Mouse (Mus musculus) CH12.LX (cell line): ENCODE measurements around the gene Cox8c.

Experiments used
- CHD2 ChIP-seq: IDR thresholded peaks from 2 replicates; pipeline ENCODE4 v1.6.1; 2011; ENCODE audit warnings: low read length, improper control_type of control experiment
- CTCF ChIP-seq, 2 experiments: IDR thresholded peaks in 1 of 2; conservative IDR thresholded peaks in 1 of 2; 2 replicates each; pipeline ENCODE4 v1.5.1; 2011 to 2012; ENCODE audit warnings: low read depth in 2 of 2, low read length in 2 of 2, improper control_type of control experiment in 1 of 2, inconsistent platforms in 1 of 2, mild to moderate bottlenecking in 1 of 2, moderate library complexity in 1 of 2
- EP300 ChIP-seq: IDR thresholded peaks from 2 replicates; pipeline ENCODE4 v1.6.1; 2011; ENCODE audit warnings: low read length, improper control_type of control experiment
- ETS1 ChIP-seq: conservative IDR thresholded peaks from 2 replicates; pipeline ENCODE4 v1.6.1; 2012; ENCODE audit warnings: low read depth, mild to moderate bottlenecking, inconsistent platforms, low read length, improper control_type of control experiment, moderate library complexity
- IRF4 ChIP-seq: IDR thresholded peaks from 2 replicates; pipeline ENCODE4 v1.6.1; 2014; ENCODE audit warnings: low read depth, mild to moderate bottlenecking, inconsistent platforms, low read length, improper control_type of control experiment
- MAFK ChIP-seq: IDR thresholded peaks from 2 replicates; pipeline ENCODE4 v1.6.1; 2011; ENCODE audit warnings: low read length, improper control_type of control experiment; ENCODE audit not compliant: insufficient replicate concordance
- MAX ChIP-seq: IDR thresholded peaks from 2 replicates; pipeline ENCODE4 v1.6.1; 2011; ENCODE audit warnings: low read length, improper control_type of control experiment
- MXI1 ChIP-seq: IDR thresholded peaks from 2 replicates; pipeline ENCODE4 v1.6.1; 2011; ENCODE audit warnings: mild to moderate bottlenecking, low read depth, low read length, improper control_type of control experiment
- NELFE ChIP-seq: IDR thresholded peaks from 2 replicates; pipeline ENCODE4 v1.6.1; 2011; ENCODE audit warnings: low read depth, low read length, improper control_type of control experiment
- ZC3H11A ChIP-seq: IDR thresholded peaks from 2 replicates; pipeline ENCODE4 v1.6.1; 2012; ENCODE audit warnings: low read depth, mild to moderate bottlenecking, inconsistent platforms, low read length, improper control_type of control experiment

DNA sequence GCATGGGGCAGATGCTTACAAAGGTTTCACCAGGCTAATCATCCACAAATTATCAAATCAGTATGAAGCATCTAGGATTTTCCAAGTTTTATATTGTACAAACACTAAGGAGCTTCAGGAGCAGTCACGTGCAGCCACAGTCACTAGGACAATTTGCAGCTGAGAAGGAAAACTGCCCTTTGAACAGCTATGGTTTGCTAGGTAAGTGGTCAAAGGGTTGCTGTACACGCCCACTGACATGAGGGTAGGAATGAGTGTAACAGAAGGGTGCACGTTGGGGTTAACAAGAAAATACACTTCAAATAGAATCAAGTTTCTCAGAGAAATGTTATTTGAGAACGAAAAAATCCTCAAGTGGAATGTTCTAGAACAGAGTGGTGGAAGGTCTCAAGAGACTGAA lies 30.6 kb downstream of the Cox8c start:
- TF ChIP-seq MAX (no peak), CTCF (conservative IDR thresholded peaks at IDR 0.05 in 1 of 2, IDR thresholded peaks at IDR 0.05 in 1 of 2; ENCODE audit: low read depth in 2 of 2, low read length in 2 of 2) (no peak), MXI1 (no peak), NELFE (no peak), EP300 (no peak), MAFK (no peak), ETS1 (no peak), ZC3H11A (no peak), CHD2 (no peak), IRF4 (no peak)
